Mouse (Mus musculus): ENCODE data around the gene Atg4c.

GRCm38 (mm10) chr4:99194826-99195225, 1.1 kb downstream of the Atg4c start:
- no peak for TF ChIP-seq CTCF (IDR thresholded peaks at IDR 0.05; ENCODE audit: extremely low read depth, insufficient read depth, low read length)
- no peak for TF ChIP-seq POLR2A (IDR thresholded peaks at IDR 0.05; ENCODE audit: extremely low read depth, insufficient read depth, low read length)
